Mouse (Mus musculus) midbrain, embryonic 13.5 days (tissue): ENCODE data around the gene Zmat3. TPM values are rescaled to one million over a fixed set of nuclear protein-coding genes. Genes with fewer than 3 reads are reported as not detected.

Experiments used
- ATAC-seq: fragments of 200-750 bp; cut with Nextera tagmentation; 2 replicates; pipeline ENCODE4 v1.8.0; 2017; ENCODE audit warnings: mild to moderate bottlenecking, moderate TSS enrichment, moderate library complexity
- H3K27ac ChIP-seq: fragments of 300-500 bp; sonication (generic); 2 replicates; pipeline ENCODE4 v1.5.1; 2015; ENCODE audit warnings: inconsistent platforms, mild to moderate bottlenecking, moderate library complexity
- H3K27me3 ChIP-seq: fragments of 300-500 bp; sonication (generic); 2 replicates; pipeline ENCODE4 v1.6.1; 2015; ENCODE audit warnings: mild to moderate bottlenecking, inconsistent platforms
- H3K36me3 ChIP-seq: fragments of 300-500 bp; sonication (generic); 2 replicates; pipeline ENCODE4 v1.6.1; 2015; ENCODE audit warnings: mild to moderate bottlenecking, inconsistent platforms
- H3K4me1 ChIP-seq: fragments of 300-500 bp; sonication (generic); replicated peaks from 2 replicates; pipeline ENCODE4 v1.6.1; 2015; ENCODE audit warnings: inconsistent platforms
- H3K4me2 ChIP-seq: fragments of 300-500 bp; sonication (generic); replicated peaks from 2 replicates; pipeline ENCODE4 v1.6.1; 2015; ENCODE audit warnings: moderate library complexity, mild to moderate bottlenecking, inconsistent platforms
- H3K4me3 ChIP-seq: fragments of 300-500 bp; sonication (generic); replicated peaks from 2 replicates; pipeline ENCODE4 v1.5.1; 2015; ENCODE audit warnings: mild to moderate bottlenecking, inconsistent platforms
- H3K9ac ChIP-seq: fragments of 300-500 bp; sonication (generic); replicated peaks from 2 replicates; pipeline ENCODE4 v1.6.1; 2015; ENCODE audit warnings: mild to moderate bottlenecking, inconsistent platforms
- H3K9me3 ChIP-seq: fragments of 300-500 bp; sonication (generic); 2 replicates; pipeline ENCODE4 v1.6.1; 2016; ENCODE audit warnings: mild to moderate bottlenecking, inconsistent platforms
- WGBS: fragments of 180-500 bp; shearing (Covaris S2); methylation state at CpG from one replicate; pipeline ENCODE4 v1.1.7; 2015; 5-methylcytosine and 5-hydroxymethylcytosine counted together
- polyA plus RNA-seq: library from polyadenylated mRNA; unstranded; fragments of >200 nt; fragmentation: Nextera tagmentation; extraction: Ambion mirVana; gene quantifications from 2 replicates; pipeline ENCODE4 v1.2.1, GENCODE M21; 2015

Gene Zmat3
- polyA plus RNA-seq, 1 experiment from 2014 or later: 9.4 TPM

DNA sequence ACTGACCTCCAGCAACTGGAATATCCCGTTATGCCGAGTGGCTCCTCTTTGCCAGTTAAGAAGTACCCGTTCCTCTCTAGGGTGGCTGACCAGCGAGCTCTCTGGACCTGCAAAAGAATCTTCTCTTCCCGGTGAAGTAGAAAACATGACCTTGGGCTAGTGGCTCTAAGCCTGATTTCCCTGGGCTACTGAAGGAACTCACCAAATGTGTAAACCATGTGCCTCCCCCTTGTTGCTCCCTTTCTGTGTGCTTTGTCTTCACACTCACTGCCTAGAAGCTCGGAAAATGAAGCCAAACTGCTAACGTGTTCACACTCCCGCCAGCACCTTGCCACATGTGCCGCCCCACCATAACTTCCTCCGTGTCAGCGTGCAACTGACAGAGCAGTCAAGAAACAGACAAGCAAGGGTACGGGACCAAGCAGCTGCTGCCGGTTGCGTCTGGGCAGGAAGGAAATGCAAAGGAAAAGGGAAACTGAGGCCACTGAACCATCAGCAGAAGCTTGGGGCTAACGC, 47.9 kb downstream of the Zmat3 start:
- WGBS: 73% methylated on average over 15 of the region's 15 CpGs

DNA sequence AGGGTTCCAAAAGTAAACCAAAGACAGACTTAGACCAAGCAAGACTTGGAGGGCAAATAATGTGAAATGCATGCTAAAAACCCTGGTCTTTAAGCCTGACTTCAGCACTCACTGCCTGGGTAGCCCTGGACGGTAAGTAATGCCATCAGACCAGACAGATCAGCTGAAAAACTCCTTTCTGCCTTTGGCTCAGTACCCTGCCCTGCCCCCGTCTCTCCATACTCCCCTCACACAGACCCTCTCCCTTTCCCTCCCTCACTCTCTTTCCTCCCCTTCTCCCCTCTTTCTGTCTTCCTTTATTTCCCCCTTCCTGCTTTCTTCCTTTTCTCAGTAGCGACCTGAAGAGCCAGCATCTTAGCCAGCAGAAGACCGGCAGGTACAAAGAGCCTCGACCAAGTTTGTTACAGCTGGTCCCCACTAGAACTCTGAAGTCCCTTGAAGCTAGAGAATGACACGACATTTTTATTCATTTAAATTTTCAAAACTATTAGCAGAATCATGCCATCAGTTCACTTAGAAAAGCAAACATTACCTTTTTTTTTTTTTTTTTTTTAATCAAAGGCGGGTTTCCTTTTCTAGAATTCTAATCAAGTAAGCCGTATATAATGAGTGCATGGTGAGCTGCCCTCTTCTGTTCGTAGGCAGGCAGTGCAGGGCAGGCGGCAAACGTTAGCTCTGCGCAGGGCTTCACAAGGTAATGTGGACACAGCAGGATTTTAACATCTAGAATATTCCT, 48.5 kb downstream of the Zmat3 start:
- 0 out of 2 replicates have a peak overlapping the region, but pooled peaks have one; percentile 9 for H3K4me2 ChIP-seq
- peak; percentile 86 for ATAC-seq

More for the DNA sequence above, 47.9 kb downstream of the Zmat3 start:
- Histone ChIP-seq H3K36me3 (no peaks in the 10 kb centered on the region), H3K27ac (no peak overlapping the region), H3K9me3 (no peaks in the 10 kb centered on the region), H3K27me3 (no peaks in the 10 kb centered on the region), H3K4me2 (no peak overlapping the region), H3K4me3 (no peak overlapping the region), H3K4me1 (peaks cover 3% of the 10 kb centered on the region; the same call in 1 of the 2 replicates), H3K9ac (no peak overlapping the region)
- ATAC-seq: peak; percentile 18; the same call in 1 of the 2 replicates

DNA sequence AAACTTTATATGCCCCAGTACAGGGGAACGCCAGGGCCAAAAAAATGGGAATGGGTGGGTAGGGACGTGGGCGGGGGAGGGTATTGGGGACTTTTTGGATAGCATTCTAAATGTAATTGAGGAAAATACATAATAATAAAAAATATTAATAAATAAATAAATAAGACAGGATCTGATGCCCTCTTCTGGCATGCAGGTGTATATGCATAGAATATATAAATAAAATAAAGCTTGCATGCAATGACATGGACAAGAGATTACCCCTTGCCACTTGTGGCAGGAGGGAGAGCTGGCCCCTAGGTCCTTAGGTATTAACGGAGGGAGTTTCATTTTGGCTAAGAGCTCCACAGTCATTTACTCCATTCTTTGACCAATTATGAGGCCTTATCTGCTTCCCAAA, 51.1 kb downstream of the Zmat3 start:
- WGBS: 94% methylated on average over 4 of the region's 4 CpGs

More for the DNA sequence above, 48.5 kb downstream of the Zmat3 start:
- no peaks in the 10 kb centered on the region for H3K27me3 ChIP-seq
- no peak overlapping the region for H3K4me3 ChIP-seq
- H3K27ac ChIP-seq: no peak overlapping the region
- no peak overlapping the region for H3K9ac ChIP-seq
- H3K4me1 ChIP-seq: peaks cover 3% of the 10 kb centered on the region; the same call in 1 of the 2 replicates
- WGBS: 23% methylated on average over 12 of the region's 12 CpGs
- no peaks in the 10 kb centered on the region for H3K36me3 ChIP-seq
- H3K9me3 ChIP-seq: no peaks in the 10 kb centered on the region

DNA sequence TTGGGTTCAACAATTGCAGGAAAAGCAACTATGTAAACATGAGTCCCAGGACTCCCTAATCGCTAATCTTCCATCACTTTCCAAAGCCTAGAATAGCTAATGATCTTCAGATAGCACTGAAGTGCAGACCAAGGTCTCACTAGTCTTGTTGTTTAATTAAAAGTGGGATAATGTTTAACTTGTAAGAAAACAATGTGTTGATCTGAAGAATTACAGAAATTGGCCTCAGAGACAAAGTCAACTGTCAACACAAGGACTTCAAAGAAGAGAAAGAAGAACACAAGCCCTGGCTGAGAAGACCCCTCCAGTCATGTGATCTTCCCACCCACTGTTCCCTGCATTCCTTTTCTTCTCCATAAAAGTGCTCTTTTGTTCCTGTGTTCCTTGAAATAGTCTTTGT, 61.6 kb downstream of the Zmat3 start:
- no peak overlapping the region for H3K27ac ChIP-seq
- no peak overlapping the region for H3K4me2 ChIP-seq
- 71% methylated on average over 1 of the region's 1 CpGs for WGBS
- no peaks in the 10 kb centered on the region for H3K36me3 ChIP-seq
- ATAC-seq: no peak
- H3K9me3 ChIP-seq: no peaks in the 10 kb centered on the region; the same call in 1 of the 2 replicates
- H3K27me3 ChIP-seq: no peaks in the 10 kb centered on the region
- H3K4me3 ChIP-seq: no peak overlapping the region
- no peaks in the 10 kb centered on the region for H3K4me1 ChIP-seq
- H3K9ac ChIP-seq: no peak overlapping the region

More for the DNA sequence above, 51.1 kb downstream of the Zmat3 start:
- no peaks in the 10 kb centered on the region for H3K36me3 ChIP-seq
- no peak overlapping the region for H3K4me3 ChIP-seq
- H3K4me2 ChIP-seq: no peak overlapping the region
- H3K9me3 ChIP-seq: no peaks in the 10 kb centered on the region
- no peak overlapping the region for H3K27ac ChIP-seq
- peaks cover 3% of the 10 kb centered on the region; the same call in 1 of the 2 replicates for H3K4me1 ChIP-seq
- H3K27me3 ChIP-seq: no peaks in the 10 kb centered on the region
- no peak overlapping the region for H3K9ac ChIP-seq
- ATAC-seq: no peak

DNA sequence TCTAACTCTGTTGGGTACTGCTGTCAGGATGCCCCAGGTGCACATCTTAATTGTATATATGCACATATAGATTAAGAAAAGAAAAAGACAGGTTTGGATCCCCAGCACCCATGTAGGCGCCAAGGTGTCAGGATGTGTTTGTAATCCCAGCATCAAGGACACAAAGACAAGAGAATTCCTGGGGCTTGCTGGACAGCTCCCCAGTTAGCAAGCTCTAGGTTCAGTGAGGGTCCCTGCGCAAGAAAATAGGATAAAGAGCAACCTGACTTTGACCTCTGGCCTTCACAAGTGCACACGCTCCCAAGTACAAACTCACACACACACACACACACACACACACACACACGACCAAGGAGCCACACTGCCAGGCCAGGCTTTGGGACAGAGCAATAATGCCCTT, 73.8 kb downstream of the Zmat3 start:
- 43% methylated on average over 4 of the region's 4 CpGs for WGBS
- Histone ChIP-seq H3K27me3 (no peaks in the 10 kb centered on the region), H3K9ac (no peak overlapping the region), H3K36me3 (no peaks in the 10 kb centered on the region), H3K4me1 (no peaks in the 10 kb centered on the region), H3K9me3 (no peaks in the 10 kb centered on the region), H3K4me2 (no peak overlapping the region), H3K27ac (no peak overlapping the region), H3K4me3 (no peak overlapping the region)
- no peak for ATAC-seq

Other genes starting within 250 kb of the Zmat3 start
- 14.6 TPM in 2 replicates for gene Pik3ca, start 31.7 kb upstream of the Zmat3 start, polyA plus RNA-seq
- gene Kcnmb3, start 126.2 kb upstream of the Zmat3 start, polyA plus RNA-seq: 0.09 and 0.15 TPM in 2 replicates
- 36.5 and 40.4 TPM in 2 replicates for gene Zfp639, start 144.2 kb upstream of the Zmat3 start, polyA plus RNA-seq
- 35.9 and 39.9 TPM in 2 replicates for gene Mfn1, start 163.5 kb upstream of the Zmat3 start, polyA plus RNA-seq